Comparison of ENCODE assay signal across 25 mouse cellular contexts in genomic region chr16:66811495-66811894, GRCm38 (mm10).
"Had no signal": no experiment of that assay in that cellular context is flagged by ENCODE, and none has a peak within 500 bp of the region (broad histone marks: within the 10 kb centered on the region; RNA-seq: fewer than 3 reads in every experiment).

No protein-coding gene starts in this region.

- H3K27ac ChIP-seq: heart, embryonic 10.5 days; hindbrain, embryonic 10.5 days; hindbrain, embryonic 12.5 days; hindbrain, embryonic 14.5 days; intestine, embryonic 15.5 days; limb, embryonic 13.5 days; limb, embryonic 15.5 days; liver, embryonic 12.5 days; liver, embryonic 14.5 days had no signal

- ATAC-seq: hindbrain, embryonic 16.5 days; inflammation-experienced regulatory T-cells, adult 6 months; intestine, embryonic 15.5 days; intestine, postnatal 0 days; liver, embryonic 12.5 days had no signal

- H3K9me3 ChIP-seq: heart, embryonic 10.5 days; heart, embryonic 12.5 days; hindbrain, embryonic 10.5 days; hindbrain, embryonic 12.5 days; intestine, embryonic 15.5 days; limb, embryonic 13.5 days; limb, embryonic 15.5 days; liver, embryonic 12.5 days had no signal

- H3K9ac ChIP-seq: heart, embryonic 12.5 days; hindbrain, embryonic 12.5 days; hindbrain, embryonic 14.5 days; intestine, embryonic 15.5 days; limb, embryonic 13.5 days; limb, embryonic 15.5 days; liver, embryonic 12.5 days; liver, embryonic 14.5 days had no signal

- H3K27me3 ChIP-seq: heart, embryonic 12.5 days; hindbrain, embryonic 12.5 days; intestine, embryonic 15.5 days; limb, embryonic 13.5 days; limb, embryonic 15.5 days; liver, embryonic 12.5 days had no signal

- H3K4me2 ChIP-seq: heart, embryonic 12.5 days; hindbrain, embryonic 12.5 days; hindbrain, embryonic 14.5 days; intestine, embryonic 15.5 days; limb, embryonic 13.5 days; limb, embryonic 15.5 days; liver, embryonic 12.5 days had no signal

- H3K36me3 ChIP-seq: heart, embryonic 10.5 days; heart, embryonic 12.5 days; hindbrain, embryonic 10.5 days; hindbrain, embryonic 12.5 days; intestine, embryonic 15.5 days; limb, embryonic 13.5 days; limb, embryonic 15.5 days; liver, embryonic 12.5 days had no signal

- H3K4me1 ChIP-seq: heart, embryonic 10.5 days; heart, embryonic 12.5 days; hindbrain, embryonic 10.5 days; hindbrain, embryonic 12.5 days; intestine, embryonic 15.5 days; limb, embryonic 13.5 days; limb, embryonic 15.5 days; liver, embryonic 12.5 days had no signal

- DNase-seq: gastrocnemius, postnatal 10 days; gastrocnemius, postnatal 25 days; heart, adult 18-20 months; heart, postnatal 10 days; heart, postnatal 4 days; kidney, adult 18-20 months; kidney, adult 8-10 months; kidney, postnatal 10 days; kidney, postnatal 36 days; layer of hippocampus, adult 9-11 months; layer of hippocampus, postnatal 36 days; left cerebral cortex, postnatal 4 days had no signal

- H3K4me3 ChIP-seq: heart, embryonic 10.5 days; heart, embryonic 12.5 days; hindbrain, embryonic 10.5 days; hindbrain, embryonic 12.5 days; intestine, embryonic 15.5 days; limb, embryonic 13.5 days; limb, embryonic 15.5 days; liver, embryonic 12.5 days had no signal
